Mouse (Mus musculus): ENCODE measurements around the gene Fbxo9.

- TF ChIP-seq CTCF (IDR thresholded peaks at IDR 0.05; ENCODE audit: extremely low read depth, insufficient read depth, low read length) (no peak), POLR2A (IDR thresholded peaks at IDR 0.05; ENCODE audit: extremely low read depth, insufficient read depth, low read length) (no peak)
Observed at GRCm38 (mm10) chr9:78138044-78138676, 29.3 kb upstream of the Fbxo9 start.
